Mouse (Mus musculus) hindbrain, postnatal 0 days (tissue): ENCODE data around the gene Apba2. TPM values are rescaled to one million over a fixed set of nuclear protein-coding genes. Genes with fewer than 3 reads are reported as not detected.

Source experiments
- ATAC-seq: fragments of 200-750 bp; cut with Nextera tagmentation; 2 replicates; pipeline ENCODE4 v1.8.0; 2017; ENCODE audit warnings: mild to moderate bottlenecking, moderate TSS enrichment, moderate library complexity
- DNase-seq: peaks from one replicate; pipeline ENCODE4 v3.0.0-alpha.2; 2015; ENCODE audit warnings: low spot score
- H3K27ac ChIP-seq: fragments of 300-500 bp; sonication (generic); 2 replicates; pipeline ENCODE4 v1.5.1; 2014; ENCODE audit warnings: mild to moderate bottlenecking
- H3K27me3 ChIP-seq: fragments of 300-500 bp; sonication (generic); 2 replicates; pipeline ENCODE4 v1.6.1; 2014; ENCODE audit warnings: low read length, mixed read lengths; ENCODE audit not compliant: insufficient read depth
- H3K36me3 ChIP-seq: fragments of 300-500 bp; sonication (generic); 2 replicates; pipeline ENCODE4 v1.6.1; 2014; ENCODE audit warnings: low read length, mixed read lengths; ENCODE audit not compliant: insufficient read depth
- H3K4me1 ChIP-seq: fragments of 300-500 bp; sonication (generic); 2 replicates; pipeline ENCODE4 v1.6.1; 2014; ENCODE audit warnings: antibody characterized with exemption, low read length, mixed read lengths; ENCODE audit not compliant: insufficient read depth
- H3K4me2 ChIP-seq: fragments of 300-500 bp; sonication (generic); 2 replicates; pipeline ENCODE4 v1.6.1; 2014; ENCODE audit warnings: low read depth, mild to moderate bottlenecking, low read length, moderate library complexity, mixed read lengths
- H3K4me3 ChIP-seq: fragments of 300-500 bp; sonication (generic); 2 replicates; pipeline ENCODE4 v1.5.1; 2014; ENCODE audit warnings: low read length
- H3K9ac ChIP-seq: fragments of 300-500 bp; sonication (generic); replicated peaks from 2 replicates; pipeline ENCODE4 v1.6.1; 2014; ENCODE audit warnings: mild to moderate bottlenecking, low read length, moderate library complexity, mixed read lengths
- H3K9me3 ChIP-seq: fragments of 300-500 bp; sonication (generic); 2 replicates; pipeline ENCODE4 v1.6.1; 2016; ENCODE audit warnings: low read length, mixed read lengths
- CTCF ChIP-seq: IDR thresholded peaks from 2 replicates; pipeline ENCODE4 v1.5.1; 2016; ENCODE audit warnings: antibody characterized with exemption, control low read depth, low read depth
- WGBS: fragments of 180-500 bp; shearing (Covaris S2); extraction: QIAGEN DNeasy Blood & Tissue Kit; methylation state at CpG from one replicate; pipeline ENCODE4 v1.1.7; 2014; 5-methylcytosine and 5-hydroxymethylcytosine counted together
- polyA plus RNA-seq: library from polyadenylated mRNA; unstranded; fragments of >200 nt; fragmentation: Nextera tagmentation; extraction: Ambion mirVana; gene quantifications from 2 replicates; pipeline ENCODE4 v1.2.1, GENCODE M21; 2015
- total RNA-seq: library from RNA; depleted of rRNA; stranded (reverse); fragments of >200 nt; gene quantifications from 2 replicates; pipeline ENCODE4 v1.2.3, GENCODE M21; 2014

The Apba2 gene
- total and polyA plus RNA-seq, 2 experiments from 2014 or later, result 180 to 474 TPM

DNA sequence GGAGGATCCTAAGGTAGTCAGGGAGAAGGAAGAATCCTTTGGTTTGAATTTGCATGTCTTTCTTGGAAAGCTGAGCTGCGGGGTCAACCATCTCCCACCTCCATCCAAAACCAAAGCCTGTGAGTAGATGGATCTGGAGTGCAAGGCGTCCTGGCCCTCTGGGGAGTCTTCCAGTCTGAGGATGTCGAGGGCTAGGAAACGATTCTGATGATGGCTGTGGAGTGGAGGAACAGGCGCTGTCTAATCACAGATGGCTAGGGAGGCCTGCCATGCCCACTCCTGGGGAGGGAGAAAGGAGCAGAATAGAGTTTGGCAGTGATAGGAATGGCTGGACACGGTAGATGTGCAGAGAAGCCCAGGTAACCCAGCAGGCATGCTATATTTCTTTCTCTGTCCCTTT is 129.6 kb downstream of the Apba2 start:
- Histone ChIP-seq H3K9ac (no peak overlapping the region), H3K4me1 (peaks cover 38% of the 10 kb centered on the region), H3K9me3 (no peaks in the 10 kb centered on the region), H3K4me3 (no peak overlapping the region), H3K4me2 (no peak overlapping the region), H3K27me3 (no peaks in the 10 kb centered on the region), H3K36me3 (no peaks in the 10 kb centered on the region), H3K27ac (peak overlapping the region; percentile 56; the same call in 1 of the 2 replicates)
- 41% methylated on average over 6 of the region's 6 CpGs for WGBS
- ATAC-seq (no peak), DNase-seq (no peak)
- TF ChIP-seq CTCF, result no peak

DNA sequence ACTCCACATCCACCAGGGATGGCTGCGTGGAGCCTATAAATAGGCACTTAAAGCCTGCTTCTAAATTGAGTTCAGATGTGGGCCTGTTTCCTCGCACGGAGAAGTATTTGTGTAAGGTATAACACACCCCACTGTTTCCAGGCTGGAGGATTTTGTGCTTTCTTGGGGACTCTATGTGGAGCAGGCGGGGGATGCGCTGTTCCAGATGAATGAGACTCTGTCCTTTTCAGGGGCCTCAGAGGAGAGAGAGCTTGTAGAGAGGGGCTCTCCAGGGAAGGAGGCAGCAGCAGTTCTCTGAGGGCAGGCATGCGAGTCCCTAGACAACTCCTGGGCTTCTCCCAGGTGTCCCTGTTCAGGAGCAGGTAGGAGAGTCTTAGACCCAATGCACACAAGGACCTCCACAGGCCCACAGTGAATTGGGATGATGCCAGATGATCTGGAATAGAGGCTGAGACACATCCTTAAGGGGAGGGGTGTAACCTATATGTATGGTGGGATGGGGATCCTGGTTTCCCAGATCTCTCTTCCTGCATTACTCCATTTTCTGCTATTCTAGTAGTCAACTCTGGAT is 130.4 kb downstream of the Apba2 start:
- Histone ChIP-seq H3K9ac (no peak overlapping the region), H3K27ac (peak overlapping the region; percentile 56; the same call in 1 of the 2 replicates), H3K36me3 (no peaks in the 10 kb centered on the region), H3K4me2 (no peak overlapping the region), H3K4me1 (peaks cover 38% of the 10 kb centered on the region), H3K4me3 (no peak overlapping the region), H3K9me3 (no peaks in the 10 kb centered on the region), H3K27me3 (no peaks in the 10 kb centered on the region)
- ATAC-seq (0 out of 2 replicates have a peak, but pooled peaks have one; percentile 30), DNase-seq (peak; percentile 45)
- no peak for TF ChIP-seq CTCF
- WGBS, result 49% methylated on average over 6 of the region's 6 CpGs

DNA sequence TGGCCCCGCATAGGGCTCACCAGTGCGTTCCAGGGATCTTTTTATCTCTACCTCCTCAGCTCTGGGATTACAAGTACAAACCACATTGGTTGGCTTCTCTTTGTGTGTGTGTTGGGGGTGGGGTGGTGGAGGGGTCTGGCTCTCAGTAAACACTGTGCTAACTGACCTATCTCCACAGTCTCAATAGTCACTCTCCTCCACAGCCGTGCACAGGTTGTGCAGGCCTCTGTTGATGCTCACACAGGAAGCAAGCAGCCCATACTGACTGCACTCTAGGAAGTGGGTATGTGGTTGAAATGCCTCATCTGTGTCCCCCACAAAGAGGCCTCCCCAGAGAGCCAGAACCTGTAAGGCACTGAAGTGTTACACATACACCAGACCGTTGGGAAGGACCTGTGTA is 131.7 kb downstream of the Apba2 start:
- 53% methylated on average over 4 of the region's 4 CpGs for WGBS

DNA sequence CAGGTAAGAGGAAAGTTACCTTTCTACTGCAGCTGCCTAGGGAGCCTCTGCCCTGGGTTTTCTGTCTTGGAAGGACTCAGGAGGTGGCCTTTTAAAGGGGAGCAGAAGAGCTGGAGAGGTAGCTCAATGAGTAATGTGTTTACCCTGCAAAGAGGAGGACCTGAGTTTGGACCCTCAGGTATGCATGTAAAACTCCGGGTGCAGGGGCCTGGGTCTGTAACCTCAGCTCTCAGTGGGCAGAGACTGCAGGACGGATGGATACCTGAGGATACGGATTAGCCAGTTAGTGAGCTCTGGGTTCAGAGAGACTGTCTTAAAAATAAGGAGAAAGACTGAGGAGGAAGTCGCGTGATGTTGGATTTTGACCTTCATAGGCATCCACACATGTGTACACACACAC is 132.4 kb downstream of the Apba2 start:
- DNase-seq (no peak), ATAC-seq (no peak)
- H3K9me3 ChIP-seq, result no peaks in the 10 kb centered on the region
- no peak for TF ChIP-seq CTCF
- no peak overlapping the region for H3K4me3 ChIP-seq
- no peak overlapping the region for H3K4me2 ChIP-seq
- H3K27ac ChIP-seq, result peak overlapping the region; percentile 58
- WGBS, result 64% methylated on average over 5 of the region's 5 CpGs
- no peaks in the 10 kb centered on the region for H3K36me3 ChIP-seq
- H3K4me1 ChIP-seq, result peaks cover 24% of the 10 kb centered on the region
- H3K27me3 ChIP-seq, result no peaks in the 10 kb centered on the region
- H3K9ac ChIP-seq, result no peak overlapping the region

More for the DNA sequence above, 131.7 kb downstream of the Apba2 start:
- H3K27ac ChIP-seq, result peak overlapping the region; percentile 58; the same call in 1 of the 2 replicates
- no peaks in the 10 kb centered on the region for H3K9me3 ChIP-seq
- H3K36me3 ChIP-seq, result no peaks in the 10 kb centered on the region
- H3K9ac ChIP-seq, result no peak overlapping the region
- TF ChIP-seq CTCF, result no peak
- peaks cover 31% of the 10 kb centered on the region for H3K4me1 ChIP-seq
- no peak for ATAC-seq
- H3K4me2 ChIP-seq, result no peak overlapping the region
- no peak for DNase-seq
- no peaks in the 10 kb centered on the region for H3K27me3 ChIP-seq
- H3K4me3 ChIP-seq, result no peak overlapping the region

DNA sequence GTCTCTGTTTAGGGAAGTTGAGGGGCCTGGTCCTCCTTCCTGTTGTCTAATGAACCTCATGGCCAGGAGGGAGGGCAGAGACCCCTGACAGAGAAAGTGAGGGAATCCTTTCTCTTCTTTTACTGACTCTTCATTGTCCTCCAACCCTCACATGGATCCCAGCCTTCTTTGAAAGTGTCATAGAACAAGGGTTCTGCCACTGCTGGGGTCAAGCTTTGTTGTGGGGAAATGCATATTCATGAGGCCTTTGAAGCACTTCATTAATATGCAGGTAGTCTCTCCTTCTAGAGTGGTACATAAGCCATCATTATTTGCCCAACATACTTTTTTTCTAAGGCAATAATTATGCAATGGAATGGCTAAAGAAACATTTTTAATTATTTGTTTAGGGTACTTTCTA is 133.0 kb downstream of the Apba2 start:
- TF ChIP-seq CTCF, result no peak
- peak overlapping the region; percentile 58; the same call in 1 of the 2 replicates for H3K27ac ChIP-seq
- DNase-seq, result peak; percentile 53
- no peaks in the 10 kb centered on the region for H3K9me3 ChIP-seq
- H3K4me2 ChIP-seq, result no peak overlapping the region
- H3K27me3 ChIP-seq, result no peaks in the 10 kb centered on the region
- H3K4me3 ChIP-seq, result no peak overlapping the region
- peak; percentile 46; the same call in 1 of the 2 replicates for ATAC-seq
- peaks cover 22% of the 10 kb centered on the region for H3K4me1 ChIP-seq
- H3K9ac ChIP-seq, result no peak overlapping the region
- H3K36me3 ChIP-seq, result no peaks in the 10 kb centered on the region

DNA sequence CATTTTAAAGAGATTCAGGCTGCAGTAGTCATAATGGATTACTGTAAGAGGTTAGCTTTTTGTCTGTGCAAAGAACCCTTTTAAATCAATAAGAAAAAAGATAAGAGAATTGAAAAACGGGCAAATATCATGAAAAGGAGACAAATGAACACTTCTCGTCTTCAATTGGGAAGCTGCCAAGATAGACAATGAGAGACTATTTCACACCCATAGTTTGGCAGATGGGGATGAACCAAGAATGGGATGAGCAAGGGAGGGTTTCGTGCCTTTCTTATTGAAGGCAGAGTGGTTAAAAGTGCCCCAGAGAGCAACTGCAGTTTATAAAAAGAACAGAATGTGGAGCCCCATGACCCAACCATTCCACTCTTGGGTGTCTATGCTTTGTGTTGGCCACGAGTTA is 137.4 kb downstream of the Apba2 start:
- ATAC-seq, result no peak
- TF ChIP-seq CTCF, result no peak

DNA sequence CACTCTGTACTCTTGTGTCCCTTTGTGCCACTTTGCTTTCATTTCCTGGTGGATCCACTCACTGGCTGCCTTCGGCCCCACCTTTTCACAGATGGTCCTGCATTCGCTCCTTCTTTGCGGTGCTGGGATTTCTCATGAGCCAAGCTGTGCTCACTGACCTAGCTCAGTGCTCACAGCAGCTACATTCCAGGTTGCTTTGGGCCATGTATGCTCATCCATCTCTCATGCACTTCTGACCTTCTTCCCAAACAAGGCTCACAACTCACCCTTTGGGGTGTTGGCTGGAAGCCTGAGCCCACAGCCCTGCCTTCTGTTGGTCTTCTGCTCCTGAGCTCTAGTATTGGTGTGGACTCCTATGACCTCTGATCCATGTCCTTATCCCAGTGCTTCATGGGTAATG is 139.1 kb downstream of the Apba2 start:
- Histone ChIP-seq H3K4me3 (no peak overlapping the region), H3K4me2 (no peak overlapping the region), H3K27ac (no peak overlapping the region), H3K9me3 (no peaks in the 10 kb centered on the region), H3K27me3 (no peaks in the 10 kb centered on the region), H3K36me3 (no peaks in the 10 kb centered on the region), H3K9ac (no peak overlapping the region), H3K4me1 (no peaks in the 10 kb centered on the region)
- no peak for TF ChIP-seq CTCF
- ATAC-seq (peak; percentile 48; the same call in 1 of the 2 replicates), DNase-seq (no peak)
- 70% methylated on average over 3 of the region's 3 CpGs for WGBS

More for the DNA sequence above, 137.4 kb downstream of the Apba2 start:
- DNase-seq, result no peak
- Histone ChIP-seq H3K9ac (no peak overlapping the region), H3K36me3 (no peaks in the 10 kb centered on the region), H3K4me2 (no peak overlapping the region), H3K9me3 (no peaks in the 10 kb centered on the region), H3K27me3 (no peaks in the 10 kb centered on the region), H3K4me1 (no peaks in the 10 kb centered on the region; the same call in 1 of the 2 replicates), H3K4me3 (no peak overlapping the region), H3K27ac (no peak overlapping the region)
- 48% methylated on average over 4 of the region's 4 CpGs for WGBS
